In the genomic region with DNA sequence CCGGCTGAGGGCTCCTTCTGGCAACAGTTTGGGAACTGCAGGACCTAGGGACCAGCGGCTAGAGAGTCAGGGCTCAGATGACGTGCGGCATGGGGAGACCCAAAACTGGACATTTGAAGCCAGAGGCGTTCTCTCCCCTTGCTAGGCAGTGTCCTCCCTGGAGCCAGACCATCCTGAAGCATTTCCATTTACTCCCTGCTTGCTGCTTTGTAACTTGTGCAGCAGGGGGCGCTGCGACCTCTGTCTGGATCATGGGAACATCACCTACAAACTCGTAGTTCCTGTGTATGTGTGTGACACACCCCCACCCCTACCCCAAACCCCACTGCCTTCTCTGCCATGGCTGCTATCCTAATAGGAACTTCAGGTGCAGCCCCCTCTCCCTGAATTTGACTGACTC, we compare ENCODE assay signal across 9 mouse cellular contexts. TPM values are rescaled to one million over a fixed set of nuclear protein-coding genes. Genes with fewer than 3 reads are reported as not detected.
A peak's percentile ranks its signal among the peaks of the same experiment; 100 is the strongest.
DNase-seq lines count a peak whose midpoint lies in the region; ATAC-seq lines count a peak whose summit lies in the region.
"Had no signal": no experiment of that assay in that cellular context is flagged by ENCODE, and none has a peak within 500 bp of the region (broad histone marks: within the 10 kb centered on the region; RNA-seq: fewer than 3 reads in every experiment).

No protein-coding gene starts in this region.

- H3K4me2 ChIP-seq in kidney, embryonic 16.5 days (replicated peaks; ENCODE audit: low read depth, low read length): no peak overlapping the region

- WGBS in kidney, embryonic 16.5 days: 19% methylated on average over 8 of the region's 8 CpGs

- H3K4me1 ChIP-seq in kidney, embryonic 16.5 days (ENCODE audit: insufficient read depth, low read length): peaks cover 15% of the 10 kb centered on the region

- H3K4me3 ChIP-seq in kidney, embryonic 16.5 days (ENCODE audit: low read length): no peak overlapping the region
- H3K4me3 ChIP-seq: myocyte had no signal

- H3K9me3 ChIP-seq in kidney, embryonic 16.5 days (ENCODE audit: low read length): peaks cover 6% of the 10 kb centered on the region; the same call in 1 of the 2 replicates

- no peak overlapping the region for H3K27ac ChIP-seq in kidney, embryonic 16.5 days (ENCODE audit: low read length)

- H3K9ac ChIP-seq in kidney, embryonic 16.5 days (replicated peaks; ENCODE audit: low read length): no peak overlapping the region

- H3K27me3 ChIP-seq in kidney, embryonic 16.5 days (ENCODE audit: insufficient read depth, low read length): no peaks in the 10 kb centered on the region

- H3K36me3 ChIP-seq in kidney, embryonic 16.5 days (ENCODE audit: insufficient read depth, low read length): no peaks in the 10 kb centered on the region

- ATAC-seq in kidney, embryonic 16.5 days (ENCODE audit: low FRiP score, low TSS enrichment): no peak

- DNase-seq in kidney, adult 9 months: peak; percentile 57
- DNase-seq in CD4-positive helper T cell, adult 2 months (ENCODE audit: low read depth, low spot score): peak; percentile 23
- peak; percentile 59 for DNase-seq in MN1 (ENCODE audit: low spot score)
- peak; percentile 84 for DNase-seq in embryo, embryonic 10.5 days (ENCODE audit: low spot score)
- peak; percentile 37 to 43 for DNase-seq in layer of hippocampus, postnatal 36 days
- DNase-seq in right cerebral cortex, postnatal 14 days: peak; percentile 71

RNA-seq across cellular contexts. Expression of gene Golt1a, which starts 4.8 kb away (rescaled TPM):
- 7.9 and 8.0 TPM in 2 replicates for polyA plus RNA-seq in kidney, embryonic 16.5 days (2015; fragmentation: Nextera tagmentation; extraction: Ambion mirVana)
- not detected for total RNA-seq in layer of hippocampus, postnatal 36 days (2021)
- polyA plus RNA-seq: myocyte had no signal

RNA-seq across cellular contexts. Expression of gene Kiss1, which starts 7.3 kb away (rescaled TPM):
- polyA plus RNA-seq in kidney, embryonic 16.5 days (2015; fragmentation: Nextera tagmentation; extraction: Ambion mirVana): not detected in 2 replicates
- total RNA-seq in layer of hippocampus, postnatal 36 days (2021): not detected
- polyA plus RNA-seq: gonadal fat pad, adult 2 months; myocyte had no signal

RNA-seq across cellular contexts. Expression of gene Ren1, which starts 35.9 kb away (rescaled TPM):
- polyA plus RNA-seq in kidney, embryonic 16.5 days (2015; fragmentation: Nextera tagmentation; extraction: Ambion mirVana): 412 and 490 TPM in 2 replicates
- not detected for total RNA-seq in layer of hippocampus, postnatal 36 days (2021)
- polyA plus RNA-seq: myocyte had no signal

RNA-seq across cellular contexts. Expression of gene Etnk2, which starts 49.0 kb away (rescaled TPM):
- polyA plus RNA-seq in kidney, embryonic 16.5 days (2015; fragmentation: Nextera tagmentation; extraction: Ambion mirVana): 3.9 and 4.9 TPM in 2 replicates
- total RNA-seq in layer of hippocampus, postnatal 36 days (2021): 1 to 10 TPM; 1.2 to 1.4 TPM

Comparison
In these comparisons a context has a peak if more than half of its experiments do, and no peak if none do; other contexts are left out.
1. DNase-seq: peak in every context shown above with its lines; median percentile 84 in embryo, embryonic 10.5 days; 71 in right cerebral cortex, postnatal 14 days; 59 in MN1; 57 in kidney, adult 9 months; 40 in layer of hippocampus, postnatal 36 days; 23 in CD4-positive helper T cell, adult 2 months.